Mouse (Mus musculus): Measurements from ENCODE around the gene B4galnt1. TPM values are rescaled to one million over a fixed set of nuclear protein-coding genes. Genes with fewer than 3 reads are reported as not detected.

B4galnt1 gene
- polyA plus RNA-seq, 1 experiment from 2014 or later = 6.2 TPM

DNA sequence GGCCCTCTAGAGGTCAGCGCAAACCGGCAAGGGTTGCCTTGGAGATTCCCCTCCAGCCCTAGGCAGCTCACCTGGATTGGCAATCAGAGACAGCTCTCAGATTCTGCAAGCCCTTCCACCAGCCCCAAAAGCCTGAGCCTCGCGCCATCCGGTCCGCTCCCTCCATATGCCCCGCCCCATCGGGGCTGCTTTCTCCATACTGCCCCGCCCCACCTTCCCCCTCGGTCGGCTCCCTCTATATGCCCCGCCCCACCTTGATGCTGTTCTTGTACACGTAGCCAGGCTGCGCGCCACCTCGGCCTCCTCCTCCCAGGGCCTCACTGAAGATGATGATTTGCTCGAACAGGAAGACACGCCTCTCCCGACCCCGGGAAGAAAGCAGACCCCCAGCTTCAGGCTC lies 18.7 kb downstream of the B4galnt1 start:
- Histone ChIP-seq H3K4me3 (0 out of 2 replicates have a peak overlapping the region, but pooled peaks have one; percentile 6), H3K4me1 (peaks cover 37% of the 10 kb centered on the region), H3K9ac (0 out of 2 replicates have a peak overlapping the region, but pooled peaks have one; percentile 25), H3K27ac (no peak overlapping the region), H3K36me3 (peaks cover 32% of the 10 kb centered on the region), H3K27me3 (peaks cover 31% of the 10 kb centered on the region), H3K9me3 (no peaks in the 10 kb centered on the region), H3K4me2 (replicated peaks) (peak overlapping the region; percentile 35)
- WGBS = 11% methylated on average over 20 of the region's 20 CpGs
- ATAC-seq (ENCODE audit: insufficient number of reproducible peaks, insufficient read depth, low FRiP score, low TSS enrichment) = no peak

DNA sequence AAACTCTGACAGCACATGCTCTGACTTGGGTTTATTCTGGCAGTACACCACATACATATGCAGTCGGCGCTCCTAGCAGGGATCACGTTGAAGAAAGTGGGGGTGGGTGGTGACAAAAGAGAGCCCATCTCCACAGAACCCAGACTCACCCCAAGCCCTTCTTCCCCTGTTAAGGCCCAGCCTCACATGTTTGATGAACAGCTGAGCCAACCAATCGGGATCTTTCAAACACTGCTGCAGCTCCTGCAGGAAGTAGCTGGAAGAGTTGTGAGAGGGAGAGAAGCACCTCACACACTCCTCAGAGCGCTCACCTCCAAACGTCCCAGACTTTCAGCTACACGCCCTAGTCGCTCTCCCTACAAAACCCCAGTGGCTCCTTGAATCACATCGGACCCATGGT lies 20.1 kb downstream of the B4galnt1 start:
- no peak overlapping the region for H3K4me3 ChIP-seq
- H3K27ac ChIP-seq = no peak overlapping the region
- H3K36me3 ChIP-seq = peaks cover 32% of the 10 kb centered on the region
- H3K9ac ChIP-seq = no peak overlapping the region
- H3K4me2 ChIP-seq (replicated peaks) = no peak overlapping the region
- H3K27me3 ChIP-seq = peaks cover 19% of the 10 kb centered on the region
- H3K9me3 ChIP-seq = no peaks in the 10 kb centered on the region
- no peak for ATAC-seq (ENCODE audit: insufficient number of reproducible peaks, insufficient read depth, low FRiP score, low TSS enrichment)
- 69% methylated on average over 9 of the region's 9 CpGs for WGBS
- H3K4me1 ChIP-seq = peaks cover 36% of the 10 kb centered on the region

DNA sequence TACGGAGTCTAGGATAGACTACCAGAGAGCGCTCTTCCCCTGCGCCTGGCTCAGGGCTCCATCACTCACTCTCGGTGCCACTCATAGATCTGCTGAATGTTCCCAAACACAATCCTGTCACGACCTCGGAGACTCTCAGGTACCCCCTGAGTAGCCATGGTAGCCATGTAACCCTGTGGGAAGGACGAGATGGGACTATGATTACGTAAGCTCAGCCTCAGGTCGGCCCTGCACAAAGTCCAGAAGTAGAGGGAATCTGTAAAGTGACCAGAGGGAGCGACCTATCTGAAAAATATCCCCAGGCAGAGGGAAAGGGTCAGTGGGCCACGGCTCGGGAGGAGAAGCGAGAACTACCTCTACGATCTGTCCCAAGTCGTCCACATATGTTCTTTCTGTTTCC lies 20.5 kb downstream of the B4galnt1 start:
- no peak for ATAC-seq (ENCODE audit: insufficient number of reproducible peaks, insufficient read depth, low FRiP score, low TSS enrichment)
- H3K36me3 ChIP-seq = peaks cover 32% of the 10 kb centered on the region
- no peak overlapping the region for H3K4me3 ChIP-seq
- H3K27ac ChIP-seq = no peak overlapping the region
- H3K27me3 ChIP-seq = peaks cover 15% of the 10 kb centered on the region
- H3K9me3 ChIP-seq = no peaks in the 10 kb centered on the region
- 79% methylated on average over 15 of the region's 15 CpGs for WGBS
- H3K4me2 ChIP-seq (replicated peaks) = no peak overlapping the region
- H3K9ac ChIP-seq = no peak overlapping the region
- H3K4me1 ChIP-seq = peaks cover 36% of the 10 kb centered on the region

DNA sequence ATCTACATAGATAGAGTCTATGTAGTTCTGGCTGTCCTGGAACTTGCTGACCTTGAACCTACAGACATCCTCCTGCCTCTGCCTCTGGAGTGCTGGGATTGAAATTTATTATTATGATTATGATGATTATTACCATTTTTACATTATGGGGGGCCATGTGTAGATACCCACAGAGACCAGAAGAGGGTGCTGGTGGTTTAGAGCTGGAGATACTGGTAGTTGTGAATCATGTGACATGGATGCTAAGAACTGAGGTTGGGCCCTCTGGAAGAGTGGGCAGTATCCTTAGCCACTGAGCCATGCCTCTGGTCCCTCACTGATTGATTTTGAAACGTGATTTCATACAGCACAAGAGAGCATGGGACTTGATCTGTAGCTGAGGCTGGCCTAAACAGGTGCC lies 21.4 kb downstream of the B4galnt1 start:
- Histone ChIP-seq H3K4me3 (no peak overlapping the region), H3K4me1 (peaks cover 45% of the 10 kb centered on the region), H3K36me3 (peaks cover 35% of the 10 kb centered on the region), H3K4me2 (replicated peaks) (no peak overlapping the region), H3K9me3 (no peaks in the 10 kb centered on the region), H3K27ac (no peak overlapping the region), H3K9ac (no peak overlapping the region), H3K27me3 (peaks cover 5% of the 10 kb centered on the region)
- no peak for ATAC-seq (ENCODE audit: insufficient number of reproducible peaks, insufficient read depth, low FRiP score, low TSS enrichment)
- WGBS = 76% methylated on average over 1 of the region's 1 CpGs

DNA sequence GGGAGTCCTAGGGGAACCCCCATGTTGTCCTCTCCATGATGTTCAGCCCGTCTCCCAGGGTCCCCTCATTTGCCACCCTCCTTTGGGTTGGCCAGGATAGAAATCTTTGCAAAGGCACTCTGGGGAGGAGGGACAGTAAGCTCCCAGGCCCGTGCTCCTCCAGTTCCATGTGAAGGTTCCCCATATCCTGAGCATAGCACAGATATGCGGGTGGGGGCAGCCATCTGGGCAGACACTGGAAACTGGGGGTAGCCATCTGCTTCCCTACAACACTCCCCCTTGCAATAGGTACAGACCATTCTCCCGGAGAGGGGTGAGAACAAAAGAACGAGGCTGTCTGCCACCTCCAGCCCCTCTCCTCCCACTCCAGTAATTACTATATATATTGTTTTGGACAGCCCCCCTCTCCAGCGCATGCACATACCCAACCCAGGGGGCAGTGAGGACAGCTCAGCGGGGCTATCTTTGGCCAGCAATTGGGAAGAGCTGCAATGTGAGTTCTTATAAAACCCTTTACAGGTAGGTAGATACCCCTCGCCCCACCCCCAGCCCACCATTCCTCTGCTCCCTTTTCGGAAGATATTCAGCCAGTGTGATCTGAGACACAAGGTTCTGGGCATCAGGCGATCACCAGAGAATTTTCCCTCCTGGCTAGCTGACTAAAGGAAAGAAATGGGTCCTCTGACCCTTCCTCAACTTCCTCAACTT lies 22.5 kb downstream of the B4galnt1 start:
- peaks cover 45% of the 10 kb centered on the region for H3K4me1 ChIP-seq

DNA sequence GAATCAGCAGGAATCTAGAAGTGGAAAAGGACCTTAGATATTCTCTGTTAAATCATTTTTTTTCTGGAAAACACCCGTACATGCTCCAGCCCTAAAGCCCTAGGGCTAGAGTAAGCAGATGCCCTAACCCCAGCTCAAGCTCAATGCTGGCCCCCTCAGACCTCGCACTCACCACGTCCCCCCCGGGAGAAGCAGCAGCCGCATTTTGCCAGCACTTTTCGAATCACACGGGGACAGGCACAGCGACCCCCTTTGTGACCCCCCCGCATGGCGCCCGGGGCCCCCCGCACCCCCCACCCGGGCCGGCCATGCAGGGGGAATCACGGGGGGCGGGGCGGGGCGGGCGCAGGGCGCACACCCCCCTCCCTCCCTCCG lies 23.0 kb downstream of the B4galnt1 start:
- Histone ChIP-seq H3K4me3 (peak overlapping the region; percentile 70), H3K4me2 (replicated peaks) (peak overlapping the region; percentile 92), H3K4me1 (peaks cover 50% of the 10 kb centered on the region), H3K27ac (peak overlapping the region; percentile 96), H3K9me3 (no peaks in the 10 kb centered on the region), H3K9ac (peak overlapping the region; percentile 90), H3K27me3 (no peaks in the 10 kb centered on the region), H3K36me3 (peaks cover 39% of the 10 kb centered on the region)
- no peak for ATAC-seq (ENCODE audit: insufficient number of reproducible peaks, insufficient read depth, low FRiP score, low TSS enrichment)
- WGBS = under 1% methylated on average over 19 of the region's 21 CpGs

More for the DNA sequence above, 22.5 kb downstream of the B4galnt1 start:
- Histone ChIP-seq H3K9ac (peak overlapping the region; percentile 90), H3K4me2 (replicated peaks) (peak overlapping the region; percentile 92), H3K9me3 (no peaks in the 10 kb centered on the region), H3K27ac (peak overlapping the region; percentile 96), H3K36me3 (peaks cover 39% of the 10 kb centered on the region), H3K4me3 (peak overlapping the region; percentile 70), H3K27me3 (no peaks in the 10 kb centered on the region)
- WGBS = 42% methylated on average over 10 of the region's 10 CpGs
- ATAC-seq (ENCODE audit: insufficient number of reproducible peaks, insufficient read depth, low FRiP score, low TSS enrichment) = no peak

DNA sequence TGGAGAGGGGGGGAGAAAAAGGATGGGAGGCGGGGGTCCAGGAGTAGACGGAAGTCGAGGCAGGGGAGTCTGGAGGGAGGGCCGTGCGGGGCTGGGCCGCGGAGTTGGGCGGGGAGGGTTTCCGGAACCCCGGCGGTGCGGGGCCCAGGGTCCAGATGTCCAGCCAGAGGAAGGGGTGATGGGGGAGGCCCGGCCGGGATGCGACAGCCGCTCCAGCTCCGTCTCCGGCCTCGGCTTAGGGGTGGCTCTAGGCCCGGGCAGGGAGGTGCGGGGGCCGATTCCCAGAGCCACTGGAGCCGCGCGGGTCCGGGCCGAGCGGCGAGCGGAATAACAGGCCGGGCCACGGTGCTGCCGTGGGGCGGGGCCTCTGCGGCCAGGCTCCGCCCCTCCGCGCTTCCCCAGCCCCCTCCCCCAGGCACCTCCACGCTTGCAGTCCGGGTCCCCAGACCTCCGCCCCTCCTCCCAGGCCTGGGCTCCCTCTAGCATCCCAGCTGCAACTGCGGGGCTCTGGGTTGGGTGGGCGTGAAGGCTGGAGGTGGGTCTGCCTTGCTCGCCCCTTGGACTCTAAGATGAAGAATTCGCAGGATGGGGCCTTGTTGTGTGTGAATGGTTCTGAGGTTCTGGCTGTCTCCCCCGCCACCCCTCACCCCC lies 23.6 kb downstream of the B4galnt1 start:
- Histone ChIP-seq H3K4me3 (peak overlapping the region; percentile 70), H3K4me1 (peaks cover 50% of the 10 kb centered on the region), H3K36me3 (peaks cover 39% of the 10 kb centered on the region), H3K4me2 (replicated peaks) (peak overlapping the region; percentile 92), H3K9ac (peak overlapping the region; percentile 90), H3K27ac (peak overlapping the region; percentile 96), H3K27me3 (no peaks in the 10 kb centered on the region), H3K9me3 (no peaks in the 10 kb centered on the region)
- WGBS = under 1% methylated on average over 46 of the region's 46 CpGs
- ATAC-seq (ENCODE audit: insufficient number of reproducible peaks, insufficient read depth, low FRiP score, low TSS enrichment) = peak; percentile 79

DNA sequence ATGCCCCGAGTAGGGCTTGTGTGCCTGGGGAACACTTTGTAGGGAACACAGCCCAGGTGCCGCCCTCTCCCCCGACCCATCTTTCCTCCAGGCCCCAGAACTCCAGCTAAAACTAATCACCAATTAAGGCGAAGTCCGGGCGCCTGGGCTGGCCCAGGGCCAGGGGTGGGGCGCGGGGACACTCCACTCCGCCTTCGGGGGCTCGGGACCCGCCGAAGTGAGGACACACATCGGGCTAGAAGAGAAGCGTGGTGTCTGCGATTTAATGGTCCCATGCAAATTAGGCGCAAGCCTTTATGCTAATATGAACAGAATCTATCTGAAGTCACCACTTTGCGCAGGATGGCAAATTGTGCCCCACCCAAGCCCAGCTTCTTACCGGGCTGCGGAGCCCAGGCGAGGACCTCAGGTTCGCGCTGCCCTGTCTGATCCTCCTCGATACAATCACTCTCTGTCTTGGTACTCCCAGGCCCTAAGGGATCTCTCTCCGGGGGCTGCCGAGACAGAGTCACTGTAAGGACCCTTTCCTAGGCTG lies 24.2 kb downstream of the B4galnt1 start:
- H3K4me1 ChIP-seq = peaks cover 46% of the 10 kb centered on the region
- H3K36me3 ChIP-seq = peaks cover 39% of the 10 kb centered on the region
- H3K9ac ChIP-seq = peak overlapping the region; percentile 90
- H3K27me3 ChIP-seq = no peaks in the 10 kb centered on the region
- H3K27ac ChIP-seq = peak overlapping the region; percentile 96
- WGBS = 1% methylated on average over 26 of the region's 26 CpGs
- peak; percentile 1; the same call in 1 of the 2 replicates for ATAC-seq (ENCODE audit: insufficient number of reproducible peaks, insufficient read depth, low FRiP score, low TSS enrichment)
- no peaks in the 10 kb centered on the region for H3K9me3 ChIP-seq
- peak overlapping the region; percentile 92 for H3K4me2 ChIP-seq (replicated peaks)
- H3K4me3 ChIP-seq = peak overlapping the region; percentile 70

DNA sequence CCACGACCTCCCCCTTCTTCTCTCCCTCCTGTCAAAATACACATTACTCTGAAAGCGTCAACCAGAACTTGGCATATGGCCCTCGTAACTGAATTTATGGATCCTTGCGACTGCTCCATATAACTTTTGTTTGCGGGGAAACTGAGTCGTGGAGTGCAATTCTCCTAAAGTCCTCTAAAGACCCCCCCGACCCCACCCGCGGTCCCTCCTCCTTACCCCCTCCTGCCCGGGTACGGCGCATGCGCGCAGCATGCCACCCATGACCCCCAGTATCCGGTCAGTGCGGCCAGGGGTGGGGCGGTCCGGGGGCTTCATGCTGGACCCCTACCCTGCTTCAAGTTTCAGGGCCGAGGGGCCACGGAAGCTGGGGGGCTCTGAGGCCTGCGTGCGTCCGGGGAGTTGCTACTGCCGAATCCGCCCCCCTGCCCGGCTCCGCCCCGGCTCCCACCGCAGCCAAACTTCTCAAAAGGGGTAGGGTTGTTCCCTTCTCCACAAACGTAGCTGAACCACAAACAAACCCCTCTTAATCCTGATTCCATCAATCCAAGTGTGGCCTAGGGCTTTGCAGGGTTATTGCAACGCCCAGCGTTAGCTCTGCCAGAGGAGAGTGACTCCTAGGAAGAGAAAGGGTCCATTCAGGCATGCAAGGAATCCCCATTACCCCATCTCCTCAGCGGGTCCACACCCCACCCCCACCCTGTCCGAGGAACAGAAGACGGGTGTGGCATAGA lies 24.8 kb downstream of the B4galnt1 start, which contains the start of gene Arhgef25:
Arhgef25 (minus strand) TSS at position 433 of the 731 bp plus-strand sequence.
- 2% methylated on average over 34 of the region's 35 CpGs for WGBS
- H3K4me3 ChIP-seq = peak within 1 kb of the TSS; percentile 70
- H3K27me3 ChIP-seq = no peaks in the 10 kb centered on the region
- H3K4me2 ChIP-seq (replicated peaks) = peak within 1 kb of the TSS; percentile 92
- peaks cover 46% of the 10 kb centered on the region for H3K4me1 ChIP-seq
- ATAC-seq (ENCODE audit: insufficient number of reproducible peaks, insufficient read depth, low FRiP score, low TSS enrichment) = peak; percentile 28; the same call in 1 of the 2 replicates
- H3K9ac ChIP-seq = peak within 1 kb of the TSS; percentile 90
- peak within 1 kb of the TSS; percentile 96 for H3K27ac ChIP-seq
- H3K36me3 ChIP-seq = peaks cover 36% of the 10 kb centered on the region
- H3K9me3 ChIP-seq = no peaks in the 10 kb centered on the region

DNA sequence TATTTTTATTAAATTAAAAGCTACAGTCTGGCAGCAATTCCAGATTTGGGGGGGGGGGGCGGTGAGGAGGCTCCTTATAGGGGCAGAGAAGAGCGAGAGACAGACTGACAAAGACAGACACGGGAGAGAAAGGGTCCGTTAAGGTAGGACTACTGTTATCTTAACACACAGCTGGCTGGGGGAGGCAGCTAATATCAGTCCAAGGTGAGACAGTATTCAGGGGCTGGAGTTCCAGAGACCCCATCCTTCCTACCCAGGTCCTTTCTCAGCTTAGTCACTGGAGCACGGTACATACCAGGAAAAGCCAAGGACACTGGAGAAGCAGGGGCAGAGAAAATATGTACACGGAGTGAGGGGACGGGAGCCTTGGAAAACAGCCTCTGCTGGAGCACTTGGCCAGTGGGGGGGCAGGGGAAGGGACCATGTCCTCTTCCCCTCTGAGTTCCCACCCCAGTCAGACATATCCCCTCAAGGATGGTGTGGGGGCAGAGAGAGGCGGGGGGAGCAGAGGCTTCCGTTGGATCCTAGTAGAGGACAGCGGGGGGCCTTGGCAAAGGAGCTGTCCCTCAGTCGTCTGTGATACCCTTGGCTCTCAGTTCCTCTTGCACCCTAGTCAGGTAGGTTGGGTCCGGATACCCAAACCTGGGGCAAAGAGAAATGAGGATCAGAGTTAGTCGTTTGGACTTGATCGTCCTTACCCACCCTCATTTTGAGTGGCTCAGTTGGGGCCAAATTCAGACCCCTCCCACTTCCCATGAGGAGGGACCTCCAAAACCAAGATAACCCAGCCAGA lies 25.6 kb downstream of the B4galnt1 start:
- Histone ChIP-seq H3K4me1 (peaks cover 44% of the 10 kb centered on the region), H3K4me3 (peak overlapping the region; percentile 70), H3K27me3 (no peaks in the 10 kb centered on the region), H3K9me3 (no peaks in the 10 kb centered on the region), H3K4me2 (replicated peaks) (peak overlapping the region; percentile 92), H3K9ac (peak overlapping the region; percentile 90), H3K36me3 (peaks cover 29% of the 10 kb centered on the region), H3K27ac (peak overlapping the region; percentile 96)
- 29% methylated on average over 14 of the region's 14 CpGs for WGBS
- ATAC-seq (ENCODE audit: insufficient number of reproducible peaks, insufficient read depth, low FRiP score, low TSS enrichment) = no peak; the same call in 1 of the 2 replicates
